Mouse (Mus musculus): ENCODE measurements around the gene Nrcam.

GRCm38 (mm10) chr12:44570070-44570469 lies 241.4 kb downstream of the Nrcam start:
- TF ChIP-seq GATA1 (IDR thresholded peaks at IDR 0.05; ENCODE audit: low read length) (no peak), TAL1 (IDR thresholded peaks at IDR 0.05; ENCODE audit: low read length) (no peak)

All from erythroblast, embryonic 14.5 days (primary cell).